Mouse (Mus musculus) forebrain, embryonic 16.5 days (tissue): ENCODE data around the gene Cnnm1. TPM values are rescaled to one million over a fixed set of nuclear protein-coding genes. Genes with fewer than 3 reads are reported as not detected.
"Not testable (repeated sequence)": the region's sequence is repeated elsewhere in the genome, so short reads cannot be mapped to it uniquely, and the experiment has no call there.

ENCODE experiments used
- ATAC-seq: fragments of 200-750 bp; cut with Nextera tagmentation; 2 replicates; pipeline ENCODE4 v1.8.0; 2017; ENCODE audit warnings: mild to moderate bottlenecking, moderate library complexity
- H3K27ac ChIP-seq: fragments of 300-500 bp; sonication (generic); 2 replicates; pipeline ENCODE4 v1.5.1; 2014; ENCODE audit warnings: low read length, control low read depth
- H3K27me3 ChIP-seq: fragments of 300-500 bp; sonication (generic); replicated peaks from 2 replicates; pipeline ENCODE4 v1.6.1; 2014; ENCODE audit warnings: low read length; ENCODE audit not compliant: control insufficient read depth, insufficient read depth
- H3K36me3 ChIP-seq: fragments of 300-500 bp; sonication (generic); 2 replicates; pipeline ENCODE4 v1.6.1; 2014; ENCODE audit not compliant: control insufficient read depth, insufficient read depth
- H3K4me1 ChIP-seq: fragments of 300-500 bp; sonication (generic); replicated peaks from 2 replicates; pipeline ENCODE4 v1.6.1; 2014; ENCODE audit warnings: low read length; ENCODE audit not compliant: control insufficient read depth, insufficient read depth
- H3K4me2 ChIP-seq: fragments of 300-500 bp; sonication (generic); 2 replicates; pipeline ENCODE4 v1.6.1; 2014; ENCODE audit warnings: mild to moderate bottlenecking, low read length, control low read depth
- H3K4me3 ChIP-seq: fragments of 300-500 bp; sonication (generic); replicated peaks from 2 replicates; pipeline ENCODE4 v1.5.1; 2014; ENCODE audit warnings: mild to moderate bottlenecking, low read length, control low read depth
- H3K9ac ChIP-seq: fragments of 300-500 bp; sonication (generic); replicated peaks from 2 replicates; pipeline ENCODE4 v1.6.1; 2014; ENCODE audit warnings: low read depth, low read length, control low read depth
- H3K9me3 ChIP-seq: fragments of 300-500 bp; sonication (generic); 2 replicates; pipeline ENCODE4 v1.6.1; 2016; ENCODE audit warnings: low read length; ENCODE audit not compliant: control insufficient read depth
- WGBS: fragments of 180-500 bp; shearing (Covaris S2); extraction: QIAGEN DNeasy Blood & Tissue Kit; methylation state at CpG from one replicate; pipeline ENCODE4 v1.1.7; 2014; 5-methylcytosine and 5-hydroxymethylcytosine counted together
- polyA plus RNA-seq: library from polyadenylated mRNA; unstranded; fragments of >200 nt; fragmentation: Nextera tagmentation; extraction: Ambion mirVana; gene quantifications from 2 replicates; pipeline ENCODE4 v1.2.1, GENCODE M21; 2015

The Cnnm1 gene
- polyA plus RNA-seq, 1 experiment from 2014 or later, result 2.1 TPM

DNA sequence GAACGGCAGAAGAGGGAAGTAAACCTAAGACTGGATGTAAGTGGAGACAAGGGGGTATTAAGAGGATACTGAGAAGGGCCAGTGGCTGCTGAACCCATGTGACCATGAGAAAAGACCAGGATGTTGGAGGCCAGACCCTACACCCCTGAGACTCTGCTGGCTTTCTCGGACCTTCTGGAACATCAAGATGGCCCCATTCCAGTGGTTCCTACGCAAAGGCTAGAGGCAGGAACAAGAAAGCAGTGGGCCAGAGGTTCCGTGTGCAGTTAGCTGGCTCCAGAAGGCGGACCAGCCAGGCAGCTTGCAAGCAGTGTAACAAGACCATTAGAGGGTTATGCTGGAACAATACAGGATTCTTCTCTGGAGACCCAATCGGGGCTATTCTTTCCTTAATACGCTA lies 57.2 kb downstream of the Cnnm1 start:
- Histone ChIP-seq H3K4me3 (no peak overlapping the region), H3K27ac (no peak overlapping the region), H3K27me3 (no peaks in the 10 kb centered on the region), H3K36me3 (peaks cover 8% of the 10 kb centered on the region; the same call in 1 of the 2 replicates), H3K4me2 (no peak overlapping the region), H3K4me1 (peaks cover 7% of the 10 kb centered on the region; the same call in 1 of the 2 replicates), H3K9me3 (no peaks in the 10 kb centered on the region), H3K9ac (no peak overlapping the region)
- WGBS, result 79% methylated on average over 7 of the region's 7 CpGs
- ATAC-seq, result no peak

DNA sequence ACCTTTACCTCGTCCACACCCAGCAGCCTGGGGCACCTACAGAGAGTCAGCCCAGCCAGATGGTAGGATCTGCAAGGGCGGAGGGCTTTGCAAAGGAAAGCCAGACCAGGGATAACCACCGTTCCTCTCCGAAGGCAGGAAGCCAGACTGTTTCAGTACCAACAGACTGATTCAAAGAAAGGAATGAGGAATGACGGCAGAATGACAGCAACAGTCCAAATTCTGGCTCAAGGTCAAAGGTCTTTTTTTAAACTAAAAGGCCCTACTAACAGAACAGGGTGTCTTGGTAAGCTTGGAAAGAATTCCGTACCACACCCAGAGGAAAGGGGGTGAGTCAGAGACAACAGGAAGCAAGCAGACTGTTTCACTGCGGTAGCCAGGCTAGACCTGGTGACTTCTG lies 58.6 kb downstream of the Cnnm1 start:
- no peak for ATAC-seq
- H3K27me3 ChIP-seq, result no peaks in the 10 kb centered on the region
- H3K9ac ChIP-seq, result no peak overlapping the region
- H3K9me3 ChIP-seq, result no peaks in the 10 kb centered on the region
- H3K4me2 ChIP-seq, result no peak overlapping the region
- peaks cover 7% of the 10 kb centered on the region; the same call in 1 of the 2 replicates for H3K4me1 ChIP-seq
- H3K27ac ChIP-seq, result no peak overlapping the region
- no peak overlapping the region for H3K4me3 ChIP-seq
- 89% methylated on average over 7 of the region's 7 CpGs for WGBS
- peaks cover 10% of the 10 kb centered on the region; the same call in 1 of the 2 replicates for H3K36me3 ChIP-seq

DNA sequence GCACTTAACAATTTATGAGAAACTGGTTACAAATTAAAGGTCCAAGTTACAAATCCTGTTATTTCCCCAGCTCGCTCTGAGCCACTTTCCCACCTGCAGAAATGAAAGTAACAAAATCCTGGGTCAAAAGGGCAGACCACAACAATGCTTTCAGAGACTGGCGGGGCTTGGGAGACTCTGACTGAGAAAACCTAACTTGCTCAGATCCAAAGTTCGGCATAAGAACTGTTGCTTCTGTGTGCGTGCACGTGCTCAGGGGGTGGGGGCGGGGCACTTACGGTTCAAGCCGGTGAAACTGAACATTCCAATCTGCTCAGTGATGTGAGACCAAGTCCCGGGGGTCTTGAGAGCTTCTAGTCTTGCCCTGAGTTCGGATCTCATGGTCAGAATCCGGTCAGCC lies 62.4 kb downstream of the Cnnm1 start:
- H3K4me1 ChIP-seq, result no peaks in the 10 kb centered on the region
- no peak overlapping the region for H3K27ac ChIP-seq
- no peak overlapping the region for H3K4me3 ChIP-seq
- ATAC-seq, result no peak
- no peak overlapping the region for H3K9ac ChIP-seq
- WGBS, result 83% methylated on average over 11 of the region's 11 CpGs
- H3K36me3 ChIP-seq, result peaks cover 14% of the 10 kb centered on the region; the same call in 1 of the 2 replicates
- H3K27me3 ChIP-seq, result no peaks in the 10 kb centered on the region
- H3K4me2 ChIP-seq, result no peak overlapping the region
- no peaks in the 10 kb centered on the region for H3K9me3 ChIP-seq

DNA sequence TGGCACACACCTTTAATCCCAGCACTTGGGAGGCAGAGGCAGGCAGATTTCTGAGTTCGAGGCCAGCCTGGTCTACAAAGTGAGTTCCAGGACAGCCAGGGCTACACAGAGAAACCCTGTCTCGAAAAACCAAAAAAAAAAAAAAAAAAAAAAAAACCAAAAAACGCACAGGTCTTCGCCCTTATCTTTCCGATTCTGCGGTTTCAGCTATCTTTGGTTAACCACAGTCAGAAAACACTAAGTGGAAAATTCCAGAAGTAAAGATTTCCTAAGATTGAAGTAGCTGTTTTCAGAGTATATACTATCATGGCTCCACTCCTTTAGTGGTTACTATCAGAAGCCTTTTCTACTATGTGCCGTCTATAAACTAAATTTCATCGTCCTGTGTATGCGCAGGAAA lies 63.4 kb downstream of the Cnnm1 start:
- not testable (repeated sequence) for H3K27ac ChIP-seq, H3K9ac ChIP-seq, H3K9me3 ChIP-seq, H3K4me3 ChIP-seq, H3K4me1 ChIP-seq, H3K27me3 ChIP-seq, H3K4me2 ChIP-seq, ATAC-seq
- WGBS, result 94% methylated on average over 8 of the region's 9 CpGs
- peaks cover 14% of the 10 kb centered on the region; the same call in 1 of the 2 replicates for H3K36me3 ChIP-seq

DNA sequence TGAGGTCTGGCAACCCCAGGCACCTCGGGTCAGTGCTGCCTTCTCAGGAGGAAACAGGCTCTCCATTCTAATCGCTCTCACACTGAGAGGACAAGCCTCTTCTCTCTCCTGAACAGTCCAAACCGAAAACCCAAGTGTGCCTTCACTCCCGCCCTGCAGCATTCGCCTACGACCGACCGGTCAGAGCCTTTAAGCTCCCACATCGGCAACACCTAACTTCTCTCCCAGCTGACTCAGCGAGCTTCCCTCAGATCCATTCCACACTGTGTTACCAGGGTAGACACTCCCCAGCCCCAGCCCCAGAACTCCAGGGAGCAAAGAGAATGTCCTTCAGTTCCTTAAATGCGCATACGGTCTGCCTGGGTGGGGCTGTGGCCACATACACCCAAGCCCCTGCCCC lies 65.2 kb downstream of the Cnnm1 start:
- no peak overlapping the region for H3K9ac ChIP-seq
- H3K4me2 ChIP-seq, result no peak overlapping the region
- no peaks in the 10 kb centered on the region for H3K27me3 ChIP-seq
- no peak overlapping the region for H3K27ac ChIP-seq
- H3K4me1 ChIP-seq, result no peaks in the 10 kb centered on the region
- peaks cover 8% of the 10 kb centered on the region; the same call in 1 of the 2 replicates for H3K36me3 ChIP-seq
- 91% methylated on average over 12 of the region's 12 CpGs for WGBS
- ATAC-seq, result no peak
- H3K4me3 ChIP-seq, result no peak overlapping the region
- H3K9me3 ChIP-seq, result peaks cover 4% of the 10 kb centered on the region; the same call in 1 of the 2 replicates

DNA sequence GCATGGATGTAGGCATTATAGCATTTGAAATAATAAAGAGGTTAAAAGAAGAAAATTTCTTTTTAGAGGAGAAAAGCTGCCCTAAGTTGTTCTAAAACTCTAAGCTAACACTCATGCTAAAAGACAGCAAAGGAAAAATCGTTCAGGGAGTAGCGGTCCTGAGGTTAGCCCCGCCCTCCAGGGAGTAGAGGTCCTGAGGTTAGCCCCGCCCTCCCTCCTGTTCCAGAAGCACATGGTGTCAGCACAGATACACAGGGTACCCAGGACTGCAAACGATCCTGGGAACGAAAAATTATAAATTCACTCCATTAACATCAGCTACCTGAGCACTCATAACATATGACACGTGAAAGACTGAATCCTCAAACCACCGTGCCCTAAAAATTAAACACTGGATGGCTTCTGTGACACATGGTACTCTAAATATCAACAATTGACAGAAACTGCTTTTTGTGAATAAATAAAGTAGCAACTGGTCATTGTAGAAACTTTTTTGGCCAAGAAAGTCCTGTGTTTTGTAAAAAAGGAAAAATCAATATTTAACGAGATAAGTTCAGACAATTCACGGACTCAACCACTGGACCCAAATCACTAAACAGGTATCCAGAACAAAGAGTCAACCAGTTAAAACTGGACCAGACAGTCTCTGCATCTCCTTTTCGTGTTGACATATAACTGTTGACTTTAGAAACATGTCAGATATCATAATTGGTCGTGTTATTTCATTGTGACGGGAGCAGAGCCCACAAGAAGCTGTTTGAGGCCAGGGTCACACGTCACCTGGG lies 70.4 kb downstream of the Cnnm1 start:
- Histone ChIP-seq H3K4me2 (no peak overlapping the region), H3K27ac (no peak overlapping the region), H3K36me3 (peaks cover 13% of the 10 kb centered on the region), H3K4me3 (no peak overlapping the region), H3K9ac (no peak overlapping the region), H3K27me3 (no peaks in the 10 kb centered on the region), H3K9me3 (peaks cover 4% of the 10 kb centered on the region; the same call in 1 of the 2 replicates), H3K4me1 (no peaks in the 10 kb centered on the region)
- ATAC-seq, result no peak
- 94% methylated on average over 14 of the region's 14 CpGs for WGBS

DNA sequence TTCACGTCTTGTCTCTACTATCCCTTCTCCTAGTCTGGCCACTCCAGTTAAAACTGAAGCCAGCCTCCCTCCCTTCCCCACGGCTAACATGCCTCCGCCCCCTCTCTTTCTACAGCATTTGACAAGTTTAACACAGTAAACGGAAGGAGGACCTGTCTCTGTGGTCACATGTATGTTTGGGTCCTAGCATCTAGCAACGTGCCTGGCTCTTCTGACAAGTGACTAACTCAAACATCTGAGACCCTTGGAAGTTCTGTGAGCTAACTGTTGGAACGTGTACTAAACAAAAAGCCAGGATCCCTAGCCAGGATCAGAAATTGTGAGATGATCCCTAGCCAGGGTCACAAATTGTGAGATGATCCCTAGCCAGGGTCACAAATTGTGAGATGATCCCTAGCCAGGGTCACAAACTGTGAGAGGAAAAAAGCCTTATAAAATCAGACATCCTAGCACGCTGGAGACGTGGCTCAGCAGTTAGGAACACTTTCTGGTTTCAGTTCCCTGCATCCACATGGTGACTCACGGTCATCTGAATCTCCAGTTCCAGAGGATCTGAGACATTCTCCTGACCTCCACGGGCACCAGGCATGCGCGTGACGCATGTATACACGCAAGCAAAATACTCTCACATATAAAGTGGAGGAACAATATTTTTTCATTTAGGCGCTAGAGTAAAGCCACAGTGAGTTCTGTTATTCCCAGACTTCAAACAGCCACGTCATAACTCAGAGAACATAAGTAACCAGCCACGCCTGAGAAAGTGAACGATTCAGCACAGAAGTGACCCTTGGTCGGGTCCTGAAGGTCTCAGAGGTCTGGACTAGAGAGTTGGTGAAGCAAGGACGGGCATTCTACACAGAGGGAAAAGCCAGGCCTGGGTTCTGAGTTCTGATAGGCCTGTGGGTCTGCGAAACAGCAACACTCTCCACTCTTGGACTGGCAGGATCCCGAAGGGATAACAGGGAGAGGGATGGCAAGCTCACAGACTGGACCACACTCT lies 71.7 kb downstream of the Cnnm1 start:
- H3K27me3 ChIP-seq, result no peaks in the 10 kb centered on the region
- H3K4me2 ChIP-seq, result no peak overlapping the region
- WGBS, result 88% methylated on average over 22 of the region's 22 CpGs
- no peak overlapping the region for H3K9ac ChIP-seq
- peaks cover 10% of the 10 kb centered on the region for H3K36me3 ChIP-seq
- H3K4me3 ChIP-seq, result no peak overlapping the region
- H3K9me3 ChIP-seq, result peaks cover 4% of the 10 kb centered on the region; the same call in 1 of the 2 replicates
- no peak overlapping the region for H3K27ac ChIP-seq
- no peak for ATAC-seq
- H3K4me1 ChIP-seq, result no peaks in the 10 kb centered on the region

DNA sequence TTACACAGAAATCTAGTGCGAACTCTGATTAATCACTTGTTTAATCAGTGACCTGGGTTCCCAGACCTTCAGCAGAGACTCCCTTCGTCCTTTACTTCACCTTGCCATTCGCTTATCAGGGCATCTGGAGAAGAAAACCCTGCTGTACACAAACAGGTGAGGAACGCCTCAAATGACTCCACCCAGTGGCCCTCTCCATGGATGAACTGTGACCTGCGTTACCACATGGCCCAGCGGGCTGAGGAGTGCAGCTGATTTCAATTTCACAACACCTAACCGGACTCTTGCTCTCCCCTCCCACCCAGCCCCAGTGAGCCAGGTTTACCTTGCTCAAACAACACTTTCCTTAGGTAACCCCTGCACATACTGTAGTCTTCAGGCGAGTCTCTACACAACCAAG lies 73.6 kb downstream of the Cnnm1 start:
- no peaks in the 10 kb centered on the region for H3K27me3 ChIP-seq
- no peak for ATAC-seq
- peaks cover 9% of the 10 kb centered on the region for H3K36me3 ChIP-seq
- no peak overlapping the region for H3K27ac ChIP-seq
- H3K9ac ChIP-seq, result no peak overlapping the region
- no peak overlapping the region for H3K4me3 ChIP-seq
- H3K4me1 ChIP-seq, result peaks cover 8% of the 10 kb centered on the region; the same call in 1 of the 2 replicates
- H3K9me3 ChIP-seq, result peaks cover 4% of the 10 kb centered on the region; the same call in 1 of the 2 replicates
- H3K4me2 ChIP-seq, result no peak overlapping the region
- WGBS, result 97% methylated on average over 8 of the region's 8 CpGs
